Mouse (Mus musculus) cerebellum, adult 9-11 months (tissue): ENCODE measurements around the gene Slc19a1.
A peak's percentile ranks its signal among the peaks of the same experiment; 100 is the strongest.

Experiments used
- DNase-seq: peaks from one replicate; pipeline ENCODE4 v3.0.0; 2022

Slc19a1 gene

GRCm38 (mm10) chr10:77033323-77034025 is 1.4 kb downstream of the Slc19a1 start:
- DNase-seq: peak; percentile 72

GRCm38 (mm10) chr10:77035487-77035886 is 3.4 kb downstream of the Slc19a1 start:
- DNase-seq: no peak

GRCm38 (mm10) chr10:77038579-77039174 is 6.6 kb downstream of the Slc19a1 start:
- DNase-seq: no peak

- no peak for DNase-seq
These were observed 16.2 kb downstream of the Slc19a1 start for GRCm38 (mm10) chr10:77048196-77048595.

GRCm38 (mm10) chr10:77048606-77049005 is 16.6 kb downstream of the Slc19a1 start:
- DNase-seq: no peak

- no peak for DNase-seq
These were observed 24.7 kb downstream of the Slc19a1 start for GRCm38 (mm10) chr10:77056768-77057167.

GRCm38 (mm10) chr10:77061426-77061825 is 29.4 kb downstream of the Slc19a1 start:
- DNase-seq: no peak

- DNase-seq: no peak
These were observed 30.5 kb downstream of the Slc19a1 start for GRCm38 (mm10) chr10:77062393-77063010.

- DNase-seq: no peak
These were observed 32.2 kb downstream of the Slc19a1 start for GRCm38 (mm10) chr10:77064239-77064638.

- no peak for DNase-seq
These were observed 32.6 kb downstream of the Slc19a1 start for GRCm38 (mm10) chr10:77064659-77065058.

GRCm38 (mm10) chr10:77068469-77068868 is 36.4 kb downstream of the Slc19a1 start:
- no peak for DNase-seq

- DNase-seq: peak; percentile 68
These were observed 38.0 kb downstream of the Slc19a1 start for GRCm38 (mm10) chr10:77070072-77070471.

GRCm38 (mm10) chr10:77074276-77074974 is 42.4 kb downstream of the Slc19a1 start:
- peak; percentile 73 for DNase-seq

- no peak for DNase-seq
These were observed 46.4 kb downstream of the Slc19a1 start for GRCm38 (mm10) chr10:77078456-77078855.

- DNase-seq: no peak
These were observed 46.9 kb downstream of the Slc19a1 start for GRCm38 (mm10) chr10:77078961-77079360.

GRCm38 (mm10) chr10:77082453-77082852 is 50.4 kb downstream of the Slc19a1 start:
- peak; percentile 73 for DNase-seq

- no peak for DNase-seq
These were observed 50.9 kb downstream of the Slc19a1 start for GRCm38 (mm10) chr10:77082921-77083320.

GRCm38 (mm10) chr10:77084568-77084967 is 52.5 kb downstream of the Slc19a1 start:
- no peak for DNase-seq

GRCm38 (mm10) chr10:77089336-77089735 is 57.3 kb downstream of the Slc19a1 start:
- DNase-seq: no peak

- DNase-seq: no peak
These were observed 58.0 kb downstream of the Slc19a1 start for GRCm38 (mm10) chr10:77090063-77090462.

GRCm38 (mm10) chr10:77091538-77092097 is 59.6 kb downstream of the Slc19a1 start:
- no peak for DNase-seq

GRCm38 (mm10) chr10:77093817-77094216 is 61.8 kb downstream of the Slc19a1 start:
- DNase-seq: peak; percentile 43

GRCm38 (mm10) chr10:77095666-77096065 is 63.6 kb downstream of the Slc19a1 start:
- DNase-seq: no peak
